13 mouse cellular contexts compared by ENCODE assay signal in the genomic region with DNA sequence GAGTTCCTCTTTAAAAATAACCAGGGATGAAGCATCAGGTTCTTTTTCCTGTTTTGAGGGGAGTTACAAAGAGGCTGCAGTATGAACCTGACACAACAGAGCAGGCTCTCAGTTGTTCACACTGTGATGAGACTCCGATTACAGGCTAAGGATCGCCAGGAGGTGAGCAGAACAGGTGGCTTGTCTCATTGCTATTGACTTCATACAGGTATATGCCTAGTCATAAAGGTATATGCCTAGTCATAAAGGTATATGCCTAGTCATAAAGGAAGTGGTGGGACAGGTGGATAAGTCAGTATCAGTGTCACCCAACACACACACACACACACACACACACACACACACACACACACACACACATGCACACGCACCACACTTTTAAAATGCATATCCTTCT.
A peak's percentile ranks its signal among the peaks of the same experiment; 100 is the strongest.
DNase-seq lines count a peak whose midpoint lies in the region; ATAC-seq and TF ChIP-seq lines count a peak whose summit lies in the region.
"Had no signal": no experiment of that assay in that cellular context is flagged by ENCODE, and none has a peak within 500 bp of the region (broad histone marks: within the 10 kb centered on the region; RNA-seq: fewer than 3 reads in every experiment).

No protein-coding gene starts in this region.

- H3K4me2 ChIP-seq in kidney, embryonic 14.5 days (replicated peaks; ENCODE audit: low read depth, low read length), result no peak overlapping the region
- H3K4me2 ChIP-seq in hindbrain, embryonic 12.5 days (replicated peaks), result 0 out of 2 replicates have a peak overlapping the region, but pooled peaks have one; percentile 8
- no peak overlapping the region for H3K4me2 ChIP-seq in midbrain, embryonic 13.5 days (replicated peaks)
- H3K4me2 ChIP-seq in heart, embryonic 12.5 days, result no peak overlapping the region

- peak overlapping the region; percentile 2; the same call in 1 of the 2 replicates for H3K9ac ChIP-seq in kidney, embryonic 14.5 days (ENCODE audit: low read depth, low read length)
- no peak overlapping the region for H3K9ac ChIP-seq in hindbrain, embryonic 12.5 days
- H3K9ac ChIP-seq in midbrain, embryonic 13.5 days (replicated peaks), result peak overlapping the region; percentile 32; the same call in 1 of the 2 replicates
- H3K9ac ChIP-seq in heart, embryonic 12.5 days, result no peak overlapping the region

- peak; percentile 12; the same call in 1 of the 2 replicates for ATAC-seq in kidney, embryonic 14.5 days (ENCODE audit: low FRiP score, low TSS enrichment)
- ATAC-seq in hindbrain, embryonic 12.5 days (ENCODE audit: low FRiP score), result no peak
- ATAC-seq in midbrain, embryonic 13.5 days, result no peak
- no peak for ATAC-seq in heart, embryonic 12.5 days (ENCODE audit: insufficient number of reproducible peaks, low FRiP score)

- no peaks in the 10 kb centered on the region for H3K9me3 ChIP-seq in kidney, embryonic 14.5 days (ENCODE audit: control insufficient read depth, low read length)
- H3K9me3 ChIP-seq in hindbrain, embryonic 12.5 days (replicated peaks), result no peaks in the 10 kb centered on the region
- no peaks in the 10 kb centered on the region for H3K9me3 ChIP-seq in midbrain, embryonic 13.5 days
- H3K9me3 ChIP-seq in heart, embryonic 12.5 days (replicated peaks), result no peaks in the 10 kb centered on the region
- H3K9me3 ChIP-seq: heart, embryonic 10.5 days; megakaryocyte, embryonic 14.5 days had no signal

- peak overlapping the region; percentile 63; the same call in 1 of the 2 replicates for H3K27ac ChIP-seq in kidney, embryonic 14.5 days (ENCODE audit: low read depth, low read length)
- H3K27ac ChIP-seq in cortical plate, adult 2 months (ENCODE audit: insufficient read depth, low read length), result 0 out of 2 replicates have a peak overlapping the region, but pooled peaks have one; percentile 7
- H3K27ac ChIP-seq in hindbrain, embryonic 12.5 days, result peak overlapping the region; percentile 75
- H3K27ac ChIP-seq in midbrain, embryonic 13.5 days, result peak overlapping the region; percentile 81
- H3K27ac ChIP-seq in heart, embryonic 12.5 days (ENCODE audit: poor library complexity, severe bottlenecking), result no peak overlapping the region
- H3K27ac ChIP-seq: heart, embryonic 10.5 days had no signal

- no peak for TF ChIP-seq POLR2A in cortical plate, adult 2 months (IDR thresholded peaks at IDR 0.05; ENCODE audit: extremely low read depth, insufficient read depth, low read length)

- H3K4me3 ChIP-seq in kidney, embryonic 14.5 days (ENCODE audit: low read length), result no peak overlapping the region
- H3K4me3 ChIP-seq in cortical plate, adult 2 months (ENCODE audit: insufficient read depth, low read length), result no peak overlapping the region
- H3K4me3 ChIP-seq in hindbrain, embryonic 12.5 days, result no peak overlapping the region
- H3K4me3 ChIP-seq in midbrain, embryonic 13.5 days (replicated peaks), result no peak overlapping the region
- no peak overlapping the region for H3K4me3 ChIP-seq in heart, embryonic 12.5 days
- H3K4me3 ChIP-seq: heart, embryonic 10.5 days had no signal

- H3K4me1 ChIP-seq in kidney, embryonic 14.5 days (ENCODE audit: control insufficient read depth, insufficient read depth, low read length), result peaks cover 23% of the 10 kb centered on the region
- H3K4me1 ChIP-seq in cortical plate, adult 2 months (ENCODE audit: control insufficient read depth, insufficient read depth, low read length), result peaks cover 6% of the 10 kb centered on the region
- H3K4me1 ChIP-seq in hindbrain, embryonic 12.5 days, result peaks cover 38% of the 10 kb centered on the region
- peaks cover 50% of the 10 kb centered on the region for H3K4me1 ChIP-seq in midbrain, embryonic 13.5 days (replicated peaks)
- no peaks in the 10 kb centered on the region for H3K4me1 ChIP-seq in heart, embryonic 12.5 days (replicated peaks)

- 69% methylated on average over 3 of the region's 3 CpGs for WGBS in kidney, embryonic 14.5 days
- WGBS in hindbrain, embryonic 12.5 days, result 88% methylated on average over 3 of the region's 3 CpGs
- 82% methylated on average over 3 of the region's 3 CpGs for WGBS in midbrain, embryonic 13.5 days
- 91% methylated on average over 3 of the region's 3 CpGs for WGBS in heart, embryonic 12.5 days

- TF ChIP-seq CTCF in cortical plate, adult 2 months (IDR thresholded peaks at IDR 0.05; ENCODE audit: extremely low read depth, insufficient read depth, low read length), result no peak

- H3K36me3 ChIP-seq in kidney, embryonic 14.5 days (ENCODE audit: control insufficient read depth, insufficient read depth, low read length), result no peaks in the 10 kb centered on the region
- H3K36me3 ChIP-seq in hindbrain, embryonic 12.5 days, result no peaks in the 10 kb centered on the region
- no peaks in the 10 kb centered on the region for H3K36me3 ChIP-seq in midbrain, embryonic 13.5 days
- H3K36me3 ChIP-seq in heart, embryonic 12.5 days, result no peaks in the 10 kb centered on the region
- H3K36me3 ChIP-seq: heart, embryonic 10.5 days had no signal

- no peaks in the 10 kb centered on the region for H3K27me3 ChIP-seq in kidney, embryonic 14.5 days (ENCODE audit: control insufficient read depth, insufficient read depth, low read length)
- H3K27me3 ChIP-seq in hindbrain, embryonic 12.5 days, result no peaks in the 10 kb centered on the region
- H3K27me3 ChIP-seq in midbrain, embryonic 13.5 days, result 0 out of 2 replicates have a peak, but pooled peaks cover 4% of the 10 kb centered on the region
- H3K27me3 ChIP-seq in heart, embryonic 12.5 days (replicated peaks), result no peaks in the 10 kb centered on the region

- no peak for DNase-seq in kidney, postnatal 4 days
- DNase-seq in spleen, postnatal 4 days (ENCODE audit: low spot score in 2 of 2), result no peak
- DNase-seq in right cerebral cortex, postnatal 10 days (ENCODE audit: low spot score in 2 of 2), result no peak
- DNase-seq: adrenal gland, postnatal 36 days; lung, adult 18-20 months; thymus, postnatal 14 days had no signal

Comparison
In these comparisons a context has a peak if more than half of its experiments do, and no peak if none do; other contexts are left out.
1. H3K9ac ChIP-seq: peak in kidney, embryonic 14.5 days (single experiment) and midbrain, embryonic 13.5 days (single experiment); none in hindbrain, embryonic 12.5 days (single experiment) and heart, embryonic 12.5 days (single experiment).